Mouse (Mus musculus) MEL (cell line): ENCODE results near the gene Rbm38.

Experiments used
- CTCF ChIP-seq, 3 experiments: IDR thresholded peaks in 2 of 3; conservative IDR thresholded peaks in 1 of 3; 2 replicates each; pipeline ENCODE4 v1.5.1; 2011 to 2012; ENCODE audit warnings: low read length in 3 of 3, low read depth in 2 of 3, mild to moderate bottlenecking in 2 of 3, improper control_type of control experiment in 1 of 3, inconsistent platforms in 1 of 3, mixed read lengths in 1 of 3, moderate library complexity in 1 of 3; ENCODE audit not compliant: control insufficient read depth in 1 of 3, insufficient read depth in 1 of 3, poor library complexity in 1 of 3, severe bottlenecking in 1 of 3
- EP300 ChIP-seq, 2 experiments: IDR thresholded peaks; 2 replicates each; pipeline ENCODE4 v1.6.1; 2011; ENCODE audit warnings: improper control_type of control experiment in 2 of 2, low read length in 2 of 2, low read depth in 1 of 2, mild to moderate bottlenecking in 1 of 2
- GABPA ChIP-seq: IDR thresholded peaks from 2 replicates; pipeline ENCODE4 v1.6.1; 2012; ENCODE audit warnings: low read depth, mild to moderate bottlenecking, inconsistent platforms, low read length, improper control_type of control experiment, moderate library complexity
- GATA1 ChIP-seq: IDR thresholded peaks from 2 replicates; pipeline ENCODE4 v1.6.1; 2011; ENCODE audit warnings: low read depth, low read length, improper control_type of control experiment
- JUND ChIP-seq: IDR thresholded peaks from 2 replicates; pipeline ENCODE4 v1.6.1; 2011; ENCODE audit warnings: low read depth, mild to moderate bottlenecking, improper control_type of control experiment, low read length
- MYB ChIP-seq: IDR thresholded peaks from 2 replicates; pipeline ENCODE4 v1.6.1; 2011; ENCODE audit warnings: mild to moderate bottlenecking, low read depth, low read length, improper control_type of control experiment
- POLR2A ChIP-seq, 2 experiments: IDR thresholded peaks; 2 replicates each; pipeline ENCODE4 v1.6.1; 2011 to 2012; ENCODE audit warnings: low read length in 2 of 2, mild to moderate bottlenecking in 2 of 2, control low read depth in 1 of 2, improper control_type of control experiment in 1 of 2, low read depth in 1 of 2, moderate library complexity in 1 of 2; ENCODE audit not compliant: control insufficient read depth in 1 of 2, insufficient read depth in 1 of 2, poor library complexity in 1 of 2
- RCOR1 ChIP-seq: IDR thresholded peaks from 2 replicates; pipeline ENCODE4 v1.6.1; 2012; ENCODE audit warnings: low read depth, mild to moderate bottlenecking, inconsistent platforms, low read length, improper control_type of control experiment
- SMC3 ChIP-seq: IDR thresholded peaks from 2 replicates; pipeline ENCODE4 v1.6.1; 2011; ENCODE audit warnings: low read depth, low read length, improper control_type of control experiment
- TAL1 ChIP-seq: IDR thresholded peaks from 2 replicates; pipeline ENCODE4 v1.6.1; 2012; ENCODE audit warnings: mild to moderate bottlenecking, inconsistent platforms, low read length, moderate library complexity, mixed read lengths
- USF1 ChIP-seq: IDR thresholded peaks from 2 replicates; pipeline ENCODE4 v1.6.1; 2014; ENCODE audit warnings: low read depth, mild to moderate bottlenecking, inconsistent platforms, low read length, improper control_type of control experiment, moderate library complexity
- ZC3H11A ChIP-seq: IDR thresholded peaks from 2 replicates; pipeline ENCODE4 v1.6.1; 2012; ENCODE audit warnings: low read depth, mild to moderate bottlenecking, inconsistent platforms, low read length, improper control_type of control experiment
- ZKSCAN1 ChIP-seq: IDR thresholded peaks from 2 replicates; pipeline ENCODE4 v1.6.1; 2012; ENCODE audit warnings: low read depth, mild to moderate bottlenecking, inconsistent platforms, low read length, improper control_type of control experiment, moderate library complexity
- ZNF384 ChIP-seq: IDR thresholded peaks from 2 replicates; pipeline ENCODE4 v1.6.1; 2012; ENCODE audit warnings: low read depth, mild to moderate bottlenecking, inconsistent platforms, low read length, improper control_type of control experiment

DNA sequence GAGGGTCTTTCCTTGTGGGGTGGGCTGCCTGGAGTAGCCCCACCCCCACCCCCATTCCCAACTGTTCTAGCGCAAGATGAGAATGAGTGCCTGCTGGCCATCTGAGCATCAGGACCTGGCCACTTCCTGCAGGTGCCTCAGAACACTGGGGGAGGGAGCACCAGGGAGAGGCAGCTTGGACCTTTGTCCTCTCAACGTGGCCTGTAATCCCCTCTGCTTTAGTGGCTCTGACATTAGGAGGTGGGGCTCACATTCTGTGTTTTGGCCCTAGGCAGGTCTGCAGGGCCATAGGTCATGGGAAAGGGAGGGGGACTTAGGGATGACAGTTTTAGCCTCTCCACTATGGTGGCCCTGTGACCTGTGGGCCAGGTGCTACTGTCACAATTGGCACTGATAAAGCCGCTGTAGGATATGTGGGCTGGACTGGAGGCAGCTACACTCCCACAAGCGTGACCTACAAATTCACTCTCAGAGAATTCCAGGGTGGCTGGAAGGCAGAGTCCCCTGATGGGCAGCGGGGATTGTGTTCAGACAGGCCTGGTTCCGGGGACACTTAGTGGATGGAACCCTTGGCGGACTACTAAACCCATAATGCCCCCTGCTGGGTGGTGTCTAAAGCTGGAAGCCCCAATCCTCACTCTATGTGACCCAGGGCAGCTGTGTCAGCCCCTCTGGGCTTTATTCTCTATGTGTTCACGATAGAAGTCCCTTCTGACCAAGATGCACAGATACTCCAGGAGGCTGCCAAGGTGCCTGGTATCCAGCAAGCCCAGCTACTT, 30.5 kb downstream of the Rbm38 start:
- TF ChIP-seq GATA1 (no peak), GABPA (no peak), SMC3 (0 out of 2 replicates have a peak, but pooled peaks have one; percentile 8), POLR2A (IDR thresholded peaks at IDR 0.05; ENCODE audit: control insufficient read depth in 1 of 2, insufficient read depth in 1 of 2, low read depth in 1 of 2, low read length in 2 of 2, poor library complexity in 1 of 2) (no peak), CTCF (IDR thresholded peaks at IDR 0.05 in 2 of 3, conservative IDR thresholded peaks at IDR 0.05 in 1 of 3; ENCODE audit: control insufficient read depth in 1 of 3, insufficient read depth in 1 of 3, low read depth in 2 of 3, low read length in 3 of 3, poor library complexity in 1 of 3, severe bottlenecking in 1 of 3) (peak in 2 of 3 experiments; percentile 4 to 8; a peak in 1 of 6 replicates), USF1 (no peak), JUND (no peak), TAL1 (no peak), ZNF384 (no peak), ZKSCAN1 (no peak), MYB (no peak), EP300 (IDR thresholded peaks at IDR 0.05; ENCODE audit: low read depth in 1 of 2, low read length in 2 of 2) (no peak), ZC3H11A (no peak), RCOR1 (no peak)
